Mouse (Mus musculus) lung, adult 2 months (tissue): ENCODE results near the gene Shc1.

ENCODE experiments used
- CTCF ChIP-seq: fragments of 200-500 bp; IDR thresholded peaks from 2 replicates; pipeline ENCODE4 v1.5.1; 2011; ENCODE audit warnings: mild to moderate bottlenecking, low read length, control low read depth; ENCODE audit not compliant: insufficient read depth
- POLR2A ChIP-seq: fragments of 200-500 bp; IDR thresholded peaks from 2 replicates; pipeline ENCODE4 v1.6.1; 2011; ENCODE audit warnings: low read depth, mild to moderate bottlenecking, control low read depth, low read length, borderline replicate concordance; ENCODE audit errors: extremely low read depth

- TF ChIP-seq POLR2A (no peak), CTCF (no peak)
Measured at GRCm38 (mm10) chr3:89409701-89410100, 8.5 kb upstream of the Shc1 start.
